Mouse (Mus musculus) liver, embryonic 12.5 days (tissue): ENCODE data around the gene Tmem185a. TPM values are rescaled to one million over a fixed set of nuclear protein-coding genes. Genes with fewer than 3 reads are reported as not detected.
A peak's percentile ranks its signal among the peaks of the same experiment; 100 is the strongest.
"Not testable (repeated sequence)": the region's sequence is repeated elsewhere in the genome, so short reads cannot be mapped to it uniquely, and the experiment has no call there.

Experiments
- ATAC-seq: fragments of 200-750 bp; cut with Nextera tagmentation; 2 replicates; pipeline ENCODE4 v1.8.0; 2017; ENCODE audit warnings: moderate number of reproducible peaks, mild to moderate bottlenecking, moderate library complexity
- H3K27ac ChIP-seq: fragments of 300-500 bp; sonication (generic); 2 replicates; pipeline ENCODE4 v1.5.1; 2016; ENCODE audit warnings: mild to moderate bottlenecking
- H3K27me3 ChIP-seq: fragments of 300-500 bp; sonication (generic); replicated peaks from 2 replicates; pipeline ENCODE4 v1.6.1; 2016; ENCODE audit warnings: mild to moderate bottlenecking, moderate library complexity
- H3K36me3 ChIP-seq: fragments of 300-500 bp; sonication (generic); 2 replicates; pipeline ENCODE4 v1.6.1; 2016; ENCODE audit warnings: mild to moderate bottlenecking, moderate library complexity
- H3K4me1 ChIP-seq: fragments of 300-500 bp; sonication (generic); 2 replicates; pipeline ENCODE4 v1.6.1; 2016
- H3K4me2 ChIP-seq: fragments of 300-500 bp; sonication (generic); 2 replicates; pipeline ENCODE4 v1.6.1; 2016; ENCODE audit warnings: mild to moderate bottlenecking, moderate library complexity
- H3K4me3 ChIP-seq: fragments of 300-500 bp; sonication (generic); 2 replicates; pipeline ENCODE4 v1.5.1; 2016; ENCODE audit warnings: mild to moderate bottlenecking, moderate library complexity
- H3K9ac ChIP-seq: fragments of 300-500 bp; sonication (generic); 2 replicates; pipeline ENCODE4 v1.6.1; 2016; ENCODE audit warnings: mild to moderate bottlenecking, moderate library complexity
- H3K9me3 ChIP-seq: fragments of 300-500 bp; sonication (generic); replicated peaks from 2 replicates; pipeline ENCODE4 v1.6.1; 2016; ENCODE audit warnings: mild to moderate bottlenecking, moderate library complexity
- WGBS: fragments of 180-500 bp; shearing (Covaris S2); methylation state at CpG from one replicate; pipeline ENCODE4 v1.1.7; 2016; ENCODE audit not compliant: insufficient replicate concordance; 5-methylcytosine and 5-hydroxymethylcytosine counted together
- polyA plus RNA-seq: library from polyadenylated mRNA; unstranded; fragments of >200 nt; fragmentation: Nextera tagmentation; extraction: Ambion mirVana; gene quantifications from 2 replicates; pipeline ENCODE4 v1.2.1, GENCODE M21; 2016

Tmem185a gene
- 17.6 and 20.8 TPM in 2 replicates for polyA plus RNA-seq

- 10% methylated on average over 35 of the region's 42 CpGs for WGBS
- H3K27me3 ChIP-seq, result 0 out of 2 replicates have a peak, but pooled peaks cover 10% of the 10 kb centered on the region
- peak; percentile 89 for ATAC-seq
- no peaks in the 10 kb centered on the region for H3K9me3 ChIP-seq
- H3K27ac ChIP-seq, result peak within 1 kb of the TSS; percentile 54
- no peaks in the 10 kb centered on the region for H3K36me3 ChIP-seq
- H3K4me1 ChIP-seq, result peaks cover 11% of the 10 kb centered on the region
- peak within 1 kb of the TSS; percentile 67 for H3K4me2 ChIP-seq
- H3K9ac ChIP-seq, result peak within 1 kb of the TSS; percentile 70
- peak within 1 kb of the TSS; percentile 64 for H3K4me3 ChIP-seq
Measured at GRCm38 (mm10) chrX:70476792-70477776, at the start of gene Tmem185a. Gene Tmem185a, minus strand, starts transcription at chrX:70477180.

- not testable (repeated sequence) for H3K27me3 ChIP-seq, H3K27ac ChIP-seq, H3K4me2 ChIP-seq, H3K36me3 ChIP-seq, H3K4me3 ChIP-seq, ATAC-seq, H3K9ac ChIP-seq, H3K9me3 ChIP-seq, H3K4me1 ChIP-seq
- WGBS, result 38% methylated on average over 3 of the region's 3 CpGs
Measured at GRCm38 (mm10) chrX:70514413-70514812, 37.4 kb upstream of the Tmem185a start.

- not testable (repeated sequence) for H3K27ac ChIP-seq, H3K4me3 ChIP-seq, H3K9ac ChIP-seq, H3K9me3 ChIP-seq, H3K36me3 ChIP-seq, ATAC-seq, H3K4me2 ChIP-seq, H3K27me3 ChIP-seq, H3K4me1 ChIP-seq
- WGBS, result no CpG with 5 or more reads among the region's 1 CpGs
Measured at GRCm38 (mm10) chrX:70487328-70487727, 10.3 kb upstream of the Tmem185a start.

- no peak for ATAC-seq
- no peak overlapping the region for H3K9ac ChIP-seq
- H3K4me2 ChIP-seq, result no peak overlapping the region
Measured at GRCm38 (mm10) chrX:70482154-70482553, 5.2 kb upstream of the Tmem185a start.

GRCm38 (mm10) chrX:70478701-70479100, 1.7 kb upstream of the Tmem185a start:
- Histone ChIP-seq H3K4me2 (no peak overlapping the region), H3K27ac (no peak overlapping the region), H3K9me3 (no peaks in the 10 kb centered on the region), H3K36me3 (no peaks in the 10 kb centered on the region), H3K27me3 (0 out of 2 replicates have a peak, but pooled peaks cover 13% of the 10 kb centered on the region), H3K4me1 (peaks cover 11% of the 10 kb centered on the region), H3K9ac (no peak overlapping the region), H3K4me3 (no peak overlapping the region)
- 40% methylated on average over 5 of the region's 5 CpGs for WGBS
- no peak for ATAC-seq

More at GRCm38 (mm10) chrX:70482154-70482553, 5.2 kb upstream of the Tmem185a start:
- H3K27ac ChIP-seq, result no peak overlapping the region
- 55% methylated on average over 2 of the region's 2 CpGs for WGBS
- H3K36me3 ChIP-seq, result no peaks in the 10 kb centered on the region
- H3K9me3 ChIP-seq, result no peaks in the 10 kb centered on the region
- no peaks in the 10 kb centered on the region for H3K4me1 ChIP-seq
- H3K4me3 ChIP-seq, result no peak overlapping the region
- H3K27me3 ChIP-seq, result 0 out of 2 replicates have a peak, but pooled peaks cover 9% of the 10 kb centered on the region

GRCm38 (mm10) chrX:70475215-70475765, 1.7 kb downstream of the Tmem185a start:
- Histone ChIP-seq H3K4me2 (peak overlapping the region; percentile 67; the same call in 1 of the 2 replicates), H3K27ac (no peak overlapping the region), H3K4me1 (peaks cover 11% of the 10 kb centered on the region), H3K36me3 (no peaks in the 10 kb centered on the region), H3K4me3 (no peak overlapping the region), H3K27me3 (0 out of 2 replicates have a peak, but pooled peaks cover 9% of the 10 kb centered on the region), H3K9me3 (no peaks in the 10 kb centered on the region), H3K9ac (no peak overlapping the region)
- no peak for ATAC-seq
- WGBS, result 58% methylated on average over 3 of the region's 3 CpGs

- H3K4me1 ChIP-seq, result no peaks in the 10 kb centered on the region
Measured at GRCm38 (mm10) chrX:70466897-70467296, 10.1 kb downstream of the Tmem185a start.

GRCm38 (mm10) chrX:70465489-70465888, 11.5 kb downstream of the Tmem185a start:
- ATAC-seq, result no peak

More at GRCm38 (mm10) chrX:70466897-70467296, 10.1 kb downstream of the Tmem185a start:
- H3K4me3 ChIP-seq, result no peak overlapping the region
- H3K9me3 ChIP-seq, result no peaks in the 10 kb centered on the region
- no peak overlapping the region for H3K4me2 ChIP-seq
- no peak for ATAC-seq
- 0 out of 2 replicates have a peak, but pooled peaks cover 2% of the 10 kb centered on the region for H3K36me3 ChIP-seq
- H3K9ac ChIP-seq, result no peak overlapping the region
- no peak overlapping the region for H3K27ac ChIP-seq
- WGBS, result 53% methylated on average over 1 of the region's 1 CpGs
- H3K27me3 ChIP-seq, result no peaks in the 10 kb centered on the region

GRCm38 (mm10) chrX:70463621-70464020, 13.4 kb downstream of the Tmem185a start:
- no peak overlapping the region for H3K4me2 ChIP-seq
- no peak overlapping the region for H3K4me3 ChIP-seq
- ATAC-seq, result no peak
- H3K9ac ChIP-seq, result no peak overlapping the region
- WGBS, result 69% methylated on average over 5 of the region's 5 CpGs
- H3K4me1 ChIP-seq, result no peaks in the 10 kb centered on the region
- H3K36me3 ChIP-seq, result 0 out of 2 replicates have a peak, but pooled peaks cover 7% of the 10 kb centered on the region
- no peaks in the 10 kb centered on the region for H3K9me3 ChIP-seq
- no peaks in the 10 kb centered on the region for H3K27me3 ChIP-seq
- no peak overlapping the region for H3K27ac ChIP-seq

More at GRCm38 (mm10) chrX:70465489-70465888, 11.5 kb downstream of the Tmem185a start:
- no peak overlapping the region for H3K9ac ChIP-seq
- 77% methylated on average over 2 of the region's 2 CpGs for WGBS
- H3K4me3 ChIP-seq, result no peak overlapping the region
- no peaks in the 10 kb centered on the region for H3K27me3 ChIP-seq
- H3K27ac ChIP-seq, result no peak overlapping the region
- no peaks in the 10 kb centered on the region for H3K4me1 ChIP-seq
- no peaks in the 10 kb centered on the region for H3K9me3 ChIP-seq
- no peak overlapping the region for H3K4me2 ChIP-seq
- 0 out of 2 replicates have a peak, but pooled peaks cover 7% of the 10 kb centered on the region for H3K36me3 ChIP-seq

GRCm38 (mm10) chrX:70452359-70452758, 24.6 kb downstream of the Tmem185a start:
- WGBS, result no CpG with 5 or more reads among the region's 1 CpGs
- not testable (repeated sequence) for H3K9me3 ChIP-seq, H3K27ac ChIP-seq, H3K4me2 ChIP-seq, ATAC-seq, H3K4me1 ChIP-seq, H3K36me3 ChIP-seq, H3K4me3 ChIP-seq, H3K27me3 ChIP-seq, H3K9ac ChIP-seq

- H3K4me2 ChIP-seq, ATAC-seq: not testable (repeated sequence)
- 39% methylated on average over 3 of the region's 3 CpGs for WGBS
Measured at GRCm38 (mm10) chrX:70425473-70425872, 51.5 kb downstream of the Tmem185a start.

More at GRCm38 (mm10) chrX:70425473-70425872, 51.5 kb downstream of the Tmem185a start:
- not testable (repeated sequence) for H3K9ac ChIP-seq, H3K9me3 ChIP-seq, H3K27me3 ChIP-seq, H3K4me1 ChIP-seq, H3K27ac ChIP-seq, H3K4me3 ChIP-seq, H3K36me3 ChIP-seq
